Mouse (Mus musculus) thymus, postnatal 0 days (tissue): Measurements from ENCODE around the gene Ankrd31. TPM values are rescaled to one million over a fixed set of nuclear protein-coding genes. Genes with fewer than 3 reads are reported as not detected.
"Not testable (repeated sequence)": the region's sequence is repeated elsewhere in the genome, so short reads cannot be mapped to it uniquely, and the experiment has no call there.

Source experiments
- DNase-seq: peaks from one replicate; pipeline ENCODE4 v3.0.0-alpha.2; 2015; ENCODE audit warnings: low spot score
- polyA plus RNA-seq: library from polyadenylated mRNA; unstranded; fragments of >200 nt; fragmentation: Nextera tagmentation; extraction: Ambion mirVana; gene quantifications from 2 replicates; pipeline ENCODE4 v1.2.1, GENCODE M21; 2015

The Ankrd31 gene
- polyA plus RNA-seq, 1 experiment from 2014 or later: not detected

GRCm38 (mm10) chr13:96937059-96937558, 189.0 kb downstream of the Ankrd31 start:
- no peak for DNase-seq

- DNase-seq: no peak
Observed at GRCm38 (mm10) chr13:96939680-96940079, 191.6 kb downstream of the Ankrd31 start.

DNA sequence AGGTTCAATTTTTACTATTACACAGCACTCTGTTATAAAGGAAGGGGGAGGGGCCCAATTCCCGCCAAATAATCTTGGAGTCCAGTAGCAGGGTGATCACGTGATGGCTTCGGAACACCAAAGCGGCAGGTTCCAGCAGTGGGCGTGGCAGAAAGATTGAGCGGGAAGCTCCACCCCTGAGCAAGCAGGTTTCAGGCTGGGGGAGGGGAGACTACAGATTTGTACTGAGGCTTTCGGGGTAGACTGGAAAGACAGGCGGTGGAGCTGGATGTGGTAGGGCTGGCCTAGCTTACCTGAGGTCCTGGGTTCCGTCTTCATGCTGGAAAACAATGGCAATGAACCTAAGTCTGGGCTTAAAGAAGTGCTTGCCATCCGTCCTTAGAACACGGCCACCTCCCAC, 193.4 kb downstream of the Ankrd31 start:
- not testable (repeated sequence) for DNase-seq

DNA sequence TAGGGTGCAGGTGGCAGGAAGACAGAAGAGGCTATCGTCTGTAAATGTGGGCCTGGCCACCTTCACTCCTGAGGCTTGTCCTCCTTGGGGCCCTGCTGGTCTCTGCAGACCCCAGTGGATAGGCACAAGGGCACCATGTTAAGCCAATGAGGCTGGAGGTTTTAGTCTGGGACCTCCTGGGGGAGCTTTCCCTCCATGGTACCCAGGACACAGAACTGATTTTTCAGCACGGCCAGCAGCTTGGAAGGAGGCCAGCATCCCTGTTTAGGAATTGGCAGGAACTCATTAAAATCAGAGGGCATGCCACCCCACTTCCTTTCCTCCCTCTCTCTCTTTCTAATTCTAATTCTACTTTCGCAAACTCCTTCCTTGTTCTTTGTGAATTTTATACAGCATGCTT, 195.5 kb downstream of the Ankrd31 start:
- DNase-seq: no peak

DNA sequence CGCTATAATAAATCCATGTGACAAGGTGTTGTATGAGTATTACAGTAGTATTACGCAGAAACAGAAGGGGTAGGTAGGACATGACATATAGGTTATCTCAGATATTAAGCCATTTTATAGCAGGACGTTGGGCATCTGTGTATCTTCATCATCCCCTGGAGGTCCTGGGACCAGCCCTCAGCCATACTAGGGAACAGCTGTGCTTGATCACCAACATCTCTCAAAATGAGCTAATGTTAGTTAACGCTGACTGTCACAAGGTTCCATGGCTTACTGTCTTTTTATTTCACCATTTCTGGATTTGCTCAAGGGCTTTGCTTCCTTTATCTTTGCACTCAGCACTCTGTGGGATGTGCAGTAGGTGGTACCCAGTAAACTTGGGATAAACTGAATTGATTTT, 197.7 kb downstream of the Ankrd31 start:
- DNase-seq: no peak

DNA sequence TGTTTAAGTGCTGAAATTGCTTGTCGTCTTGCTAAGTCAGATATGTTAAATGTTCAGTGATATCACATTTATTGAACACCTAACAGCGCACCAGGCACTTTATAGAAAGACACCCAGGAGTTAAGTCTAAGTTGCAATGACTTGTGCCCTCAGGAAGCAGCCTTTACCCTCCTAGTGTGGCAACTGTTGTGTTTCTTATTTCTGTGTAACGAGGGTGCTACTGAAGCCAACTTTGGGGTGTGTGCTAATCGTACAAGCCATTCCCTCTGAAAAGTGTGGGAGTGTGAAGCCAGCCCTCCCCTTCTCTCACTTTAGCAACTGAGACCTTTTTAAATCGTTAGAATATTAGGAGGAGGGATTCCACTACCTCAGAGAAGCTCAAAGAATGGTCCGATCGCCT, 199.7 kb downstream of the Ankrd31 start:
- no peak for DNase-seq

DNA sequence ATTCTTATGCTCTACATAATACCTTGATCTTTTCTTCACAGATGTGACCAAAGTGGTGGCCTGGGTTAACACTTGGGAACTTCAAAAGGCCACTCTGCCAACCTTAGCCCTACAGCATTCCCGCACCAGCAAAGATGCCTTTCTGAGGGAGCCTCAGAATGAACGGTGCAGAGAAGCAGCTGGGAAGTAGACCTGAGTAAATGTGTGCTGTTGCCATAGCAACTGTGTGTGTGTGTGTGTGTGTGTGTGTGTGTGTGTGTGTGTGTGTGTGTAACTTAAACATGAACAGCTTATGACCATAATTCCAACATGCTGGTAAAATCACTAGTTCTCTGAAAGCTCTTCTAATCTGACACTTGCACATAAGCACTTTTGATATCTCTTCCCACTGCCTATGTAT, 203.8 kb downstream of the Ankrd31 start:
- DNase-seq: no peak

GRCm38 (mm10) chr13:96956466-96956865, 208.4 kb downstream of the Ankrd31 start:
- DNase-seq: peak; percentile 96

Other genes with a start within 250 kb of the Ankrd31 start
- 6.0 and 7.2 TPM in 2 replicates for gene Polk, start 205.7 kb upstream of the Ankrd31 start, polyA plus RNA-seq
- gene Col4a3bp, start 205.7 kb upstream of the Ankrd31 start, polyA plus RNA-seq: 7.6 and 9.0 TPM in 2 replicates
- gene Hmgcr, start 77.3 kb upstream of the Ankrd31 start, polyA plus RNA-seq: 61.6 and 62.3 TPM in 2 replicates
- gene Gcnt4, start 176.4 kb downstream of the Ankrd31 start, polyA plus RNA-seq: 0.19 and 0.26 TPM in 2 replicates